Mouse (Mus musculus) layer of hippocampus, adult 8-10 months (tissue): ENCODE results near the gene Nkx2-5. TPM values are rescaled to one million over a fixed set of nuclear protein-coding genes. Genes with fewer than 3 reads are reported as not detected.

Source experiments
- DNase-seq, 2 experiments: peaks; one replicate each; pipeline ENCODE4 v3.0.0; 2022; ENCODE audit warnings: low spot score in 2 of 2
- total RNA-seq, 4 experiments: library from RNA; stranded (reverse); gene quantifications; 2 replicates each; pipeline ENCODE4 v1.2.4; 2022

The Nkx2-5 gene
- total RNA-seq, 4 experiments from 2014 or later = not detected

GRCm38 (mm10) chr17:26850358-26851135, 5.7 kb upstream of the Nkx2-5 start:
- no peak for DNase-seq

- DNase-seq = no peak
Measured at GRCm38 (mm10) chr17:26849746-26850357, 5.0 kb upstream of the Nkx2-5 start.

DNA sequence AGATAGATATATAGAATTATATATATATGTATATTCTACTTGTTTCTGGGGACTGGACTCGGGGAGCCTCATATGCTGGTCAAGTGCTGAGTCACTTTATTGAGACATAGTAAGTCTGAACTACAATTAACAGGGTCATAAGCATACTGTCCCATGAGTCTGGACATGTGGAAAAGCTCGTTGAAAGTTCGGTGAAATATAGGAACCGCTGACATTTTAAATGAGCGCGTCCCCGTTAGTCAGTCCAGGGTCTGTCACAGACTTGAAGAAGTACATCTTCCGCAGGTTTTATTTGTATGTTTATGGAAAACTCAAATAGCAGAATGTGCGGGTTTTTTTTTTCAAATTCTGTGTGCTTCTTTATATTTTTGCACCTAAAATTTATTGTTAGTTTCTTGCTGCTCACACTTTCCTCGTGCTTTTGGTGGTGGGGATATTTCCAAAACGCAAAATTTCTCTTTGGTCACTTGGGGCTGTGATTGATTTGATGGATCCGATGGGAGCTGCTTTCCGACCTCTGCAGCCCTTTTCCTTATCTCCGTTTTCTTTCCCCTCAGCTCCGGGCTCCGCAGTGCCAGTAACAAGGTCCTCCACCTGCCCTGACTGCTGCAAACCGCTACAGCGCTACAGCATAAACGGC, 4.4 kb upstream of the Nkx2-5 start:
- no peak for DNase-seq

DNA sequence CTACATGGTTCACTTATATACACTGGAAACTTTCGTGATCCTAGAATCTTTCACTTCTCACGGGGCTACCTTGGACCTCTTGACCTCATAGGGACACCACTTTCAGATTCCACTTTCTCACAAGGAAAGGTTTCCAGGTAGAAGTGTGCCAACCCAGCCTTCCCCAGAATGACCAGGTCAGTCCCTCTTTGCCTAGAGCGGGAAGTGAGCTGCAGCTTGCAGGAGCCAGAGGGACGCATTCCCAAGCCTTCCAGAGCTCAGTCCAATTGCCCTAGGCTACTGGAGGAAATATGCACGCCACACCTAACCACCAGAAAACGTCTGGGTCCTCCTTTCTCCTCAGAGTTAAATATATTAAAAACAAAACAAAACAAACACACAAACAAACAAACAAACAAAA, 3.4 kb upstream of the Nkx2-5 start:
- DNase-seq = no peak

DNA sequence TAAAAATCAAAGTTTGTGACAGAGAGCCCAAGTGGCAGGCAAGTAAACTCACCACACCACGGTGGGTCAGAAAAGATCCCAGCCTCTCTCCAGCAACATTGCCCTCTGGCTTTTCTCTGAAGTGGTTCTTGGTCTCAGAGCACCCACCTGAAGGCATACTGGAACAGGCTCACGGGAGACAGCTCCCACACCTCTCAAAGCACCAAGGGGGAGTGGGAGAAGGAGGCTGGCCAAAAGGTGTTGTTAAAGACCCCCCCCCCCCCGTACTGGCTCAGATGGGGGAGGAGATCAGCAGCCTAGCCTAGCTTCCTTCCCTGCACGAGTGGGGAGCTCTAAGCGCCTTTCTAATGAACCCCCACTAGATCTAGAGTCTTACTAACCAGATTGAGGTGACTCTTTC, 3.0 kb upstream of the Nkx2-5 start:
- no peak for DNase-seq

- DNase-seq = no peak
Measured at GRCm38 (mm10) chr17:26846411-26846810, 1.6 kb upstream of the Nkx2-5 start.

- no peak for DNase-seq
Measured at GRCm38 (mm10) chr17:26845149-26846050, 591 bp upstream of the Nkx2-5 start.

GRCm38 (mm10) chr17:26844371-26844851, 398 bp downstream of the Nkx2-5 start:
- no peak for DNase-seq

DNA sequence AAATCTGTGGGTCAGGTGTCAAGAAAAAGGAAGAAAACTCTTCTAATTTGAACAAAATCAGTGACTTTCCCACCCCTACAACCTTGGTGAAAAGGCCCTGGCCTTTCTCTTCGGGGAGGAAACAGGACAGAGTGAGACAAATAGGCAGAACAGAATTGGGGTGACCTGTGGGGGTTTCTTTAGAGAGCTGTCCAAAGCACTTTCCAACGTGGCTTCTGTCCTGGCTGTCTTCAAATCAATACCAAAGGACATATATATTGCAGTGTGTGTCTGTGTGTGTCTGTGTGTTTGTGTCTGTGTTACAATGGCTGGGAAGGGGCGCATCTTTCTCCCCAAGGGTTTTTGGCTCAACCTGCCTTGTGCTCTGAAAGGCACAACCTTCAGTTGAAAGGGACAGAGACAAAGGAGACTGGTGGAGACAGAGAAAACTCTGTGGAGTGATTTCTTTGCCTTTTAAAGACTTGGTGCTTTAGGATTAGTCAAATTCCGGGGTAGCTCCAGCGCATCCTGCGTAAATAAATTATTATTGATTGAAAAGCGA, 1.0 kb downstream of the Nkx2-5 start:
- DNase-seq = no peak

GRCm38 (mm10) chr17:26843229-26843567, 1.6 kb downstream of the Nkx2-5 start:
- DNase-seq = no peak

DNA sequence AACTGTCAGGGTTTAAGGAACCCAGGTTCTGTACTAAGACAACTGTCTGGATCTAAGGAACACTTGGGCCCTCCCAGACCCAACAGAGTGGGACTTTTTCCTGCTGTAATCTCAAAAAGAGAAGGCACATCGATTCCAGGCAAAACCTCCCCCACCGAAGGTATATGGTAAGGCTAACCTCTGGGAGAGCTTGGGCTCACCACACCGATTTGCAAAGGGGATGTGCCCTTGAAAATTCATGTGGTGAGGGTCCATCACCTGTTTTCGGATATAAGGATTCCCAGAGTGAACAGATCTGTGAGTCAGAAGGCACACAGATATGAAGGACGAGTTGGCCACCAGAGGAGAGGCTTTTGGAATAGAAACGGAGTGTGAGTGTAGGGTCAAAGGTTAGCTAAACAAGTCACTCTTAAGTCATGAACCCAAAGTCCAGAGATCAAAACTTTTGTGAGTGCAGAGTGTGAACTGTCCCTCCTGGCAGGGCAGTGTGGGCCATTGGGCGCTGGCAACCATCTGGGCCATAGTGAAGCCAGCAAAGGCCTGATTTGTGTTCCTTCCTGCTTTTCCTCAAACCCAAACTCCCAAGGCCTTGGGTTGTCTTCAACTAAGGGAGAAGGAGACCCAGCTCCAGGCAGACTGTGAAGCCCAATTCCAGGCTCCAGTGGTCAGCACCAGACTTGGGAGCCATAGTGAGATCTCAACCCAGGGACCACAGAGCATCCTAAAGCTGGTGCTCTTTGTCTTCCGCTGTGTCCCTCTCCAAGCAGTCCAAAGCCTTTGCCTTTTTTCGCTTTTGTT, 2.2 kb downstream of the Nkx2-5 start:
- DNase-seq = no peak

GRCm38 (mm10) chr17:26841981-26842380, 2.8 kb downstream of the Nkx2-5 start:
- no peak for DNase-seq

DNA sequence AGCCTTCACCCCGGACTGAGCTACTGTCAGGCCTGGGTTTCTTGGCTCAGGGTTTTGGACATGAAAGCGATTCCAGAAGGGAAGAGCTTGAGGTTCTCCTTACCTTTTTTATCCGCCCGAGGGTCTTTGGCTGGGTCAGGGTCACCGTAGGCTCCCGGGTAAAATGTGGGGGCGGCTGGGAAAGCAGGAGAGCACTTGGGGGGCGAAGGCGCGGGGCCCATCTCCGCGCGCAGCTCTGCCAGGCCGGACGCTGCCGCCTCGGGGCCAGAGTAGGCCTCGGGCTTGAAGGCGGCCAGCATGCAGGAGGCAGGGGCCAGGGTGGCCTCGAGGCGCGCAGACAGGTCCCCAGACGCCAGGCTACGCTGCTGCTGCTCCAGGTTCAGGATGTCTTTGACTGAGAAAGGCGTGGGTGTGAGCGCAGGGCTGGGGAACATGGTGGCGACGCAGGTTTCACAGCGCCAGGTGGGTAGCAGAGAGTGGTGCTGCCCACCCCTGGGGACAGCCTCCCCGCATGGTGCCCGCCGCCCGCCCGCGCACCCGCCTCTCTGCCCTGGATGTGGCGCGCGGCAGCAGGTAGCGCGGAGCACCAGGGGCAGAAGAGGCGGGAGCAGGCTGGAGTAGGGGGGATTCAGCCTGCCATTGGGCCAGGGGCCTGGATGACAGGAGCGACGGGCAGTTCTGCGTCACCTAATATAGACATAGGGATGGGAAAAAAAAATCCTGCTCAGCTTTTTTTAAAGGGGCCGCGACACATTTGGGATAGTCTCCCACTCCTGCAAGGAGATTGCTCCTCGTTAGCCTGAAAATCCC, 3.7 kb downstream of the Nkx2-5 start:
- no peak for DNase-seq

DNA sequence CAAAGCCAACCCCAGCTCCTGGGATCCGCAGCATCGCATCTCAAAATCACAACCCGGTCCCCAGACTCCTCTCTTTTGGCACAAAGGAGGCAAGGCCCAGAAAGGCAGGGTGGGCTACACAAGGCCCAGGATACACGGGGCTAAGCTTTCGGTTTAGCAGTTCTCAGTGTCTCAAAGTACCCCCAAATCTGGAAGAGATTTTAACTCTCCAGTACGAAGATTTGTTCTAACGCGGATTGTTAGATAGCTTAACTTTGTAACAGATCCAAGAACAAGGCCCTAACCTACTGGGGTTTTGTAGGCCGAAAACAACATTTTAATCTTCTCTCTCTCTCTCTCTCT, 4.4 kb downstream of the Nkx2-5 start:
- DNase-seq = no peak

- no peak for DNase-seq
Measured at GRCm38 (mm10) chr17:26839718-26840438, 4.9 kb downstream of the Nkx2-5 start.

DNA sequence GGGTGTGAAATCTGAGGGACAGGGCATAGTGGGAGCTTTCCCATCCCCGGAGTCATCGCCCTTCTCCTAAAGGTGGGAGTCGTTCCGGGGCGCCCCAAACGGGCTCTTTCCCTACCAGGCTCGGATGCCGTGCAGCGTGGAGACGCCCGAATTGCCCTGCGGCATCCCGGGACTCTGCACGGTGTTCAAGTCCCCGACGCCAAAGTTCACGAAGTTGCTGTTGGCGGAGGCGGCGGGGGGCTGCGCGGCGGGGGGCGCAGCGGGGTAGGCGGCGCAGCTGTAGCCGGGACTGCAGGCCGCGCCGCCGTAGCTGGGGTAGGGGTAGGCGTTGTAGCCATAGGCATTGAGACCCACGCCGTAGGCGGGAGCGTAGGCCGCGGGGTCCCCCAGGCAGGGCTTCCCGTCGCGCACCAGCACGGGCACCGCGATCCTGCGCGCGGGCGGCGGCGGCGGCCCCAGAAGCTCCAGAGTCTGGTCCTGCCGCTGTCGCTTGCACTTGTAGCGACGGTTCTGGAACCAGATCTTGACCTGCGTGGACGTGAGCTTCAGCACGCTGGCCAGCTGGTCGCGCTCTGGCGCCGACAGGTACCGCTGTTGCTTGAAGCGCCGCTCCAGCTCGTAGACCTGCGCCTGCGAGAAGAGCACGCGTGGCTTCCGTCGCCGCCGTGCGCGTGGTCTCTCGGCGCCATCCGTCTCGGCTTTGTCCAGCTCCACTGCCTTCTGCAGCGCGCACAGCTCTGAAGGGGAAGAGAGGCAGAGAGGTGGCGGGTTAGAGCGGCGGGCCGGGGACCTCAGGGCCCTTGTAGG, 5.7 kb downstream of the Nkx2-5 start:
- DNase-seq = no peak

GRCm38 (mm10) chr17:26838191-26838910, 6.5 kb downstream of the Nkx2-5 start:
- DNase-seq = no peak
